Mouse (Mus musculus) brown adipose tissue, adult 24 weeks (tissue): ENCODE data around the gene Gosr2. TPM values are rescaled to one million over a fixed set of nuclear protein-coding genes. Genes with fewer than 3 reads are reported as not detected.

Experiments
- H3K27ac ChIP-seq: fragments of 200-500 bp; replicated peaks from 2 replicates; pipeline ENCODE4 v1.5.1; 2012; ENCODE audit warnings: low read depth, mild to moderate bottlenecking, low read length
- H3K4me1 ChIP-seq: fragments of 200-500 bp; 2 replicates; pipeline ENCODE4 v1.6.1; 2012; ENCODE audit warnings: low read length, mixed read lengths; ENCODE audit not compliant: control insufficient read depth, insufficient read depth, insufficient read length
- H3K4me3 ChIP-seq: fragments of 200-500 bp; 2 replicates; pipeline ENCODE4 v1.5.1; 2012; ENCODE audit warnings: low read depth, mild to moderate bottlenecking, low read length, moderate library complexity; ENCODE audit not compliant: insufficient read depth
- polyA plus RNA-seq: library from polyadenylated mRNA; stranded (reverse); fragments of >200 nt; gene quantifications from 2 replicates; pipeline ENCODE4 v1.2.4, GENCODE M21; 2012; ENCODE audit not compliant: missing spikeins, insufficient read depth, insufficient read length

Gosr2 gene
- polyA plus RNA-seq, 1 experiment = 44.0 TPM

DNA sequence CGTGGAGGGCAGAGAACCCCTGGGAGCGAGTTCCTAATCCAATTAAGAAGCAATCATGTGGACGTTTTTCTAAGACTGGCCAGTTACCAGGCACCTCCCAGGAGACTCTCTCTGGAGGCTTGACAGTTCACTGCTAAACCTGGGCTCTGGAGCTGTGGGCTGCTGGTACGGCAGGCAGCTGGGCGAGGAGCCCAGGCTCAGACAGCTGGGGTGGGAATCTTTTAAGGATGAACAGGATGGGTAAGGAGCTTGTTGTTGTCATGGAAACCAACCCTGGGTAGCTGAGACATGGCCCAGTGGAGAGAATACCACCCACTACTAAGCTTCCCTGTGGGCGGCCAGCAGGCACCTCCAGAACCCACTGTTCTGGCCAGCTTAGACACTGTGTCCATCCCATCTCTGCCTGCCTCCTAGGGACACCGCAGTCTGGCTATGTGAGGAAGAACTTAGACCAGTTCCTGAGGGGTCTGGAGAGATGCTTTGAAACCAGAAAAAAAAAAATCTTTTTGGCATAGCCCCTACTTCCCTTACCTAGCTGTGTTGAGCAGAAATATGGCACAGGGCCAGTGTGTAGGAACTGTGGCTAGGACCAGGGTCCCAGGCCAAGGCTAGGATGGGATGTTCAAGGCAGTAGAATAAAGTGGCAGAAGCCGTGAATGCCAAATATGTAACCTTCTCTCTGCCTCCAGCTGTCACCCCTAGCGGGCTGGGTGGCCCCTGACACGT lies 31.4 kb downstream of the Gosr2 start:
- no peaks in the 10 kb centered on the region for H3K4me1 ChIP-seq
- no peak overlapping the region for H3K27ac ChIP-seq
- no peak overlapping the region for H3K4me3 ChIP-seq

DNA sequence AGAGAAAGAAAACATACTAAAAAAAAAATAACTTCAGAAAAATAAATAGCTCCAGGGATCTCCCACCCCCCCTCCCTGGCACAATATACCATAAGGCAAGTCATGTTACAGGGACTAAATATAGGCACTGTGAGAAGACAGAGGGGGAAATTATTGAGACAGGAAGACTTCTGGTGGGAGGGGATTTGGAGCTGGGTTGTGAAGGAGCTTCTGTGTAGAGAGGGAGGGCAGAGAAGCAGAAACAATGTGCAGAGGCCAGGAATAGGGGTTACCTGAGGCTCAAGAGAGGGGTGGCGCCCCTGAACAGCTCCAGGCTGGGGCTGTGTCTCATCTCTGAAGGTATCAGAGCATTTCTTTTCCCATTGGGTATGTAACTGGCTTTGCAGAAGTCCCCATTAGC lies 32.0 kb downstream of the Gosr2 start:
- Histone ChIP-seq H3K4me1 (no peaks in the 10 kb centered on the region), H3K4me3 (no peak overlapping the region), H3K27ac (no peak overlapping the region)

DNA sequence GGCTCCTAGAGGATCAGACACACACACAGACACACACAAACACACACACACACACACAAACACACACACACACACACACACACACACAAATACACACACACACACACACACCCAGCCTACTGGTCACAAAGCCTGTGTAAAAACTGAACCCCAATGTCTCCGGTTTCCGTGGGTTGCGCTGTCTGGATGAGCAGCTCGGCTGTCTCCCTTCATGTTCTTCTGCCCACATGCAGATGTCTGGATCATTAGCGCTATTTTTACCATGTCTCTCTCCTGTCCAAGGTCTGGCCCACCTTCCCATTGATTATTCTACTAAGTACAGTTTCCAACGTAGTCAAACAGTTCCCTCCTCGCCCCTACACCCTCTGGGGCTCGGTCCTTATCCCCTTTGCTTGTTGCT lies 34.6 kb downstream of the Gosr2 start:
- H3K4me3 ChIP-seq = no peak overlapping the region
- no peak overlapping the region for H3K27ac ChIP-seq
- H3K4me1 ChIP-seq = no peaks in the 10 kb centered on the region

DNA sequence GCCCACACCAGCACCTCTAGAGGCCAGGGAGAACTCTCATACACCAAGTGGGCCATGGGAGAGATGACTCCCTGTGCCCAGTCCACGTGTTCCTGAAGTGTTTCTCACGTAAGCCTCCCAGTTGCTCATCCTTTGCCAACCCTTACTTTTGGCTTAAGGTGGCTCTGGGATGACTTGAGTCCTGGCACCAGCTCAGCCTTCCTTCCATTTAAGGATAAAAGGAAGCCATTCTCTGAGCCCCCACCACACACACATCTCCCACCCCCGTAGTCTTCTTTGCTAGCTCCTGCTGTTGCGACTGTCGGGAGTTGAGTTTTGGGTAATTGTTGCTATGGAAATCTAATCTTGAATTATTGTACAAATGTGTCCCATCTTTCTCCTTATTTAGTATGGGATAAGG lies 35.2 kb downstream of the Gosr2 start:
- H3K27ac ChIP-seq = no peak overlapping the region
- H3K4me3 ChIP-seq = no peak overlapping the region
- H3K4me1 ChIP-seq = no peaks in the 10 kb centered on the region

DNA sequence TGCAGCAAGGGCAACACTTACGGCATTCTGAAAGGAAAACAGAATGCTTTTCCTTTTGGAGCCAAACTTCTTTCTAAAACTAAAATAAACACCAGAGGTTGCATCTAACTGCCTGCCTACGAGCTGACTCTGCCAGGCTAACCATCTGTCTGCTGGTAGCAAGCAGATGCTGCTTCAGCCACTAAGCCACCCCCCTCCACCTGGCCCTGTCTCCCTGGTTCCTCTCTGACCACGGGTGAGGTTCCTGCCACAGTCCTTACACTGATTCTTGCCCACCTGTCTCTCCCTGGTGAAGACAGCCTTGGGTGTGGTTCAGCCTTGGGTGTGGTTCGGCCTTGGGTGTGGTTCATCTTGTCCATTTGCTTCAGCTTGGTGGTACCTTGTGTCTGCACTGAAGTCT lies 35.8 kb downstream of the Gosr2 start:
- no peak overlapping the region for H3K4me3 ChIP-seq
- H3K4me1 ChIP-seq = no peaks in the 10 kb centered on the region
- H3K27ac ChIP-seq = no peak overlapping the region

DNA sequence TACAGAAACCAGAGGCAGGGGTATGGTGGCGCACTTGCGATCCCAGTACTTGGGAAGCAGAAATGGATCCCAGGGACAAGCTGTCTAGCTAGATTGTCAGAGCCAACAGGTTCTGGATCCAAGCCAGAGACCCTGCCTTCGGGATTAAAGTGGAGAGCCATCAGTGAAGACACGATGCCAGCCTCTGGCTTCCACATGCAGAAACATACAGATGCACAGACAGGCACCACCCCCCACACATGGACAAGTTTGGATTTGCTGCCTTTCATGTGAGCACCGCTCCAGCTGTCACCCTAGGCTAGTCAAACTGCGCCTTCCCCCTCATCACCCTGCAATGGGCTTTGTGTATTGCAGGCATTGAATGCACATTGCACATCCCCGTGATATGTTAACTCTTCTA lies 39.5 kb downstream of the Gosr2 start:
- no peak overlapping the region for H3K4me3 ChIP-seq
- H3K27ac ChIP-seq = no peak overlapping the region
- no peaks in the 10 kb centered on the region for H3K4me1 ChIP-seq

DNA sequence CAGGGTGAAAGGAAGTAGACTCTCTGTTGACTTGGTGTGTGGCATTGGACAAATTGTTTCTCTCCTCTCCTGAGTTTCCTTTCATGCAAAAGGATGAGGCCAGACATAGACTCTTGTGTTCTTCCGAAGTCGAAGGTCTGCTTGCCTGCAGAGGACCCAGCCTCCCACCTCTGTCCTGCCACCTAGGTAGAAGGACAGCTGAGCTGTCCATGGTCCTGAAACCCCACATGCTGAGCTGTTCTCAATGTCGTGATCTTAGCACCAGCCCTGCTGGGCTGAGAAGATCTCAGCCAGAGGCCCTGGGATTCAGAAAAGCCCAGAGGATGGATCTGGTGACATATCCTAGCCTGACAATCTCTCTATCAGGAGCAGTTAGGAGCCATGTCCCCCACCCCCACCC lies 41.2 kb downstream of the Gosr2 start:
- H3K4me1 ChIP-seq = no peaks in the 10 kb centered on the region
- H3K27ac ChIP-seq = no peak overlapping the region
- H3K4me3 ChIP-seq = no peak overlapping the region

DNA sequence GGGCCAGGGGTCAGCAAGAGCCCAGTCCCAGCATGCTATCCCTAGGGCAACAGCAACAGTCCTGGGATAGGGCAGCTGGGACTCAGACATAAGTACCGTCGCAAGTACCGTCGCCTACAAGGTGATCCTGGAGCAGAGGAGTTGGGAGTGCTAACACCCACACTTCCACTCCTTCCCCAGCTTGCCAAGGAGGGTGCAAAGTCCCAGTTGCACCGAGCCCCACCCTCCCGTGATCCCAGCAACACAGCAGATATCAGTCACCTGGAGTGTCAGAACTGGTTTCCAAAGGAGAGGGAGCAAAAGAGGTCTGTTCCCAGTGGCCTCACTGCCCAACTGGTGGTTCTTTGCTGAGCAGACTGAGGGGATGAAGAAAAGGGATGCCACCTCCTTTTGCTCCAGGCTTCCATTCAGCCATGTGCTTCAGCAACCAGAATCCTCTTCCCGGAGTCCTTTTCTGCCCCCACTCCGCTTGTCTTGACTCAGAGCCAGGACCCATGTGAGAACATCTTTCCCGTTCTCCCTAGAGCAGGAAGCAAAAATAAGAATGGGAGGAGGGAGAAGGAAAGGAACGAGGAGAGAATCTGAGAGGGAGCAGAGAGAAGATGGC lies 44.2 kb downstream of the Gosr2 start:
- H3K4me1 ChIP-seq = no peaks in the 10 kb centered on the region; the same call in 1 of the 2 replicates
- H3K27ac ChIP-seq = no peak overlapping the region
- no peak overlapping the region for H3K4me3 ChIP-seq

DNA sequence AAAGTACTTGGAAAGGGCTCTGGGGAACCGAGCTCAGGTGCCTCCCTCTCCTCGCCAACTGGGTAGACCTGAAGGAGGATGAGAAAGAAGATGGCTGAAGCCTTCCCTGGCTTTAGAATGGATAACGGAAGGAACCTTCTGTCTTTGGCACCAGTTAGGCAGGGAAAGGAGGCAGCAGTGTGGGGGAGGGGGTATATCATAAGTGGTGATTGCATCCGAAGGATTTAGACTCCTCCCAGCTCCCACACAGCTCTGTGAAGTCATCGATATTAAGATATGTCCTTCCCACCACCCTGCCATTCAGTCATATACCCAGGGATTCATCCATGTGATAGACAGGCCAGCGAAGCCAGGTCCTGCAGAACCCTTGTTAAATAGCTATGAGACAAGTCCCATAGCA lies 46.3 kb downstream of the Gosr2 start:
- no peak overlapping the region for H3K4me3 ChIP-seq
- H3K4me1 ChIP-seq = no peaks in the 10 kb centered on the region; the same call in 1 of the 2 replicates
- H3K27ac ChIP-seq = no peak overlapping the region

DNA sequence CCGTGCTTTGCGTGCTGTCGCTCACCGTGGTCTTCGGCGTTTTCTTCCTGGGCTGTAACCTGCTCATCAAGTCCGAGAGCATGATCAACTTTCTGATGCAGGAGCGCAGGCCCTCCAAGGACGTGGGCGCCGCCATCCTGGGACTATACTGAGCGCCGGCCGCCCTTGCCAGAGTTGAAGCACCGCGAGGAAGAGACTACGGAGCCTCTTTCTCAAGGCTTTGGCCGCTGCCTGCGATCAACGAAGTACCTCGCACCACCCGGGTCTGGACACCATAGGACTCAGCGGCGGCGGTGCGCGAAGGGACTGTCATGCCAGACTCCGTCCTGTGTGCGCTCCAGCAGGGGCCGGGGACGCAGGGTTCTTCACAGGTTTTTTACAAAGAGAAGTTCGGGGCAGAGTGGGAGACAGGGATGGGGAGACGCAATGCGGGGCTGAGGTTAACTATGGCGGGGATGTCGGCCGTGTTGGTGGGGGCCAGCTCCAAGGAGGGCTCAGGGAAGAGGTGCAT lies 47.7 kb downstream of the Gosr2 start:
- Histone ChIP-seq H3K27ac (no peak overlapping the region), H3K4me3 (no peak overlapping the region; the same call in 1 of the 2 replicates), H3K4me1 (no peaks in the 10 kb centered on the region; the same call in none of the 2 replicates)

DNA sequence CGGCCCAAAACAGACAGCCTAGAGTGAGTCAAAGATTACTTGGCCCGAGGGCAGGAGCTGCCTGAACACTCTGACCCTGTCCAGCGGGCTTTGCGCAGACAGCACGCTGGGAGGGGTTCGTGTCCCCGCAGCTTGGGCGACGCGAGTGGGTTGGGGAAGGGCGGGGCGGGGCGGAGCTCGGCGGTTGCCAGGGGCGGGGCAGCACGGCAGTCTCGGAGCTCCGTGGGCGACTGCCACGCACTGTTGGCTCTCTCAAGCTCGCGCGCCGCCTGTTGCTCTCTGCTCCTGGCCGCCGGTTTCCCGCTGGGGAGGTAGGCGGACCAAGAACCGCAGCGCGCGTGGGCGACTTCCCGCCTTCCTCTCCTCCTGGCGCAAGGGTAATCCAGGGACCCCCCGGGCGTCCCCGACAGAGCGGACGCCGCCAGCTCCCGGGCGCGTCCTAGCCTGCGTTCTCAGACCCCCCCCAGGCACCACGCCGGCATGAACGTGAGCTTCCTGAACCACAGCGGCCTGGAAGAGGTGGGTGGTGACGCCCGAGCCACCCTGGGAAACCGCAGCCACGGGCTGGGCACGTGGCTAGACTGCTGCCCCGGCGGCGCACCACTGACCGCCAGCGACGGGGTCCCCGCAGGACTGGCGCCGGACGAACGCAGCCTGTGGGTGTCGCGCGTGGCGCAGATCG lies 48.3 kb downstream of the Gosr2 start, which contains the start of gene Rprml:
Rprml (plus strand) TSS at position 270 of the 682 bp plus-strand sequence.
- H3K4me3 ChIP-seq = no peak within 1 kb of the TSS; the same call in 1 of the 2 replicates
- H3K4me1 ChIP-seq = no peaks in the 10 kb centered on the region; the same call in none of the 2 replicates
- H3K27ac ChIP-seq = no peak within 1 kb of the TSS

DNA sequence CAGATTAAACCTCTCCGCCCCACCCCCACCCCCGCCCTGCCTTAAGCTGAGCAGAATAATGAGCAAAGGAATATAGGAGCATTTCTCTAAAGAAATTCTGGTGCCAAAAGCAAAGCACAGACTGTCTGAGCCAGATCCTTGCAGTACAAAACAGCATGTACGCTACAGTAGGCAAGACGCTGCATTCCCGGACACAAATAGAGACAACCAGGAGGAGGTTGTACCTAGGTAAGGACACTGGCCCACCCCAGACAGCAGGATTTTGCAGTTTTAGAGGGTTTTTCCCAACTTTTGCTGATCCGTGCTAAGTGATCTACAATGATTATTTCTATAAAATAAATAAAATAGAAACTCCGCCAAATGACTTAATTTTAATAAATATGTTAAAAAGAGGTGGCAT lies 49.0 kb downstream of the Gosr2 start:
- H3K4me3 ChIP-seq = no peak overlapping the region
- H3K4me1 ChIP-seq = no peaks in the 10 kb centered on the region; the same call in none of the 2 replicates
- no peak overlapping the region for H3K27ac ChIP-seq

DNA sequence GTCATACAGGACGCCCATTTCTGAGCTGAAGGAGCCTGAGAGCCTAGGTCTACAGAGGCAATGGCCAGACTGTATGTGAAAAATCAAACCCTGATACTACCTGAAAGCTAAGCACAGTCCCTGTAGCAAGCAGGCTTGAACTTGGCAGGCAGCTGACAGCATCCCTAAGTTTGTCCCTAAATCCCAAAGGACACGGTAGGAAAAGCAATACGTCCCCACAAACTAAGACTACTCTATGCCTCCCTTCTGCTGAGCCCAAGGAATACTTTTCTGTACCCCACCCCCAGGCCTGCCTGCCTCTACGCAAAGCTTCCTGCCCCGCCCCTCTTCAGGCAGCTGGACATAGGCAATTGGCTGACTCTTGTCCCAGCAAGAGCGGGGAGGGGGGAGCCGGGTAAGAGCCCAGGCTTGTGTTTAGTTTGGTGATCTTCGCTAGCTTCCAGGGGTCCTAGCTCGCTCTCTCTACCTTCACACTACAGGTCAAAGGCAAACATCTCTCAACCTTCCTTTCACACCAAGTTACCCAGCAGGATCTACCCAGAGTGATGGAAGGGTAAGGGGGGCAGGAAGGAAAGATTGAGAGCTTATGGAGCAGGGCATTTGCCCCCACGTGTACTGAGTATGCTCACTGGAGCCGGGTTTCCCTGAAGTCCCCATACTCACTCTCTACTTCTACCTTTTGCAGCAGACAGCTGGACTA lies 49.6 kb downstream of the Gosr2 start:
- H3K4me3 ChIP-seq = no peak overlapping the region
- no peak overlapping the region for H3K27ac ChIP-seq

DNA sequence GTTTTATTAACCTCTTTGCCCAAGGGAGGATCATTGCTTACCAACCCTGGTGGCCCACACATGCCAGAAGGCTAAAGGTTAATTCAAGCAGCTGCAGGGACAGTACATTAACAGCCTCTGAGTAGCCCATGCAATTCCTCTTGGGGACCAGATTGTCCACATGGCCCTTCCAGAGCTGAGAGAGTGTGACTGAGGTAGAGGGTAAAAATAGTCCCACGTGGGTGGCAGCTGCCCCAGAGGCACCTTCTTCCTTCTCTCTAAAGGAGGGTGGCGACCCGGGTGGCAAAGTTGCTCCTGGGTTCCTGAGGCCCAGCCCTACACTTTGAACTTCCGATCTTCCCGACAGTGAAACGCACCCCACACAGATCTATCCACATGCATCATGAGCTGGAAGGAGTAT lies 51.4 kb downstream of the Gosr2 start:
- no peaks in the 10 kb centered on the region; the same call in none of the 2 replicates for H3K4me1 ChIP-seq
- H3K27ac ChIP-seq = no peak overlapping the region
- no peak overlapping the region for H3K4me3 ChIP-seq

More for the DNA sequence above, 49.6 kb downstream of the Gosr2 start:
- H3K4me1 ChIP-seq = no peaks in the 10 kb centered on the region; the same call in none of the 2 replicates

DNA sequence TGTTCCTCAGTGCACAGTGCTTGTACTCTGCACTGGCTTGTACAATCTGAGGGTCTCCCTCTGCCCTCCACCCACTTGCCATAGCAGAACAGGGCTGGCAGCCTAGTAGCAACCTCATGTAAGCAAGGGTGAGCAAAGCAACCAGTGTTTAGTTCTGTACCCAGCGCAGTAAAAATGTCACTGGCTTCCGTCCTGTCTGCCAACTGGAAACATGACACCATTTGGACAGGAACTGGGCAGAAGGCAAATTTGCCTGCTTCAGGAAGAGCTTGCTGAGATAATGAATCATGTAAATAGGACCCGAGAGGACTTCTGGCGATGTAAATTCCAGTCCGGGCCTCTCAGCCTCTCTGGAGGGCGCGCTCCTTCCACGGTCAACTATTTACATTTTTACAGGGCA lies 52.0 kb downstream of the Gosr2 start:
- Histone ChIP-seq H3K4me1 (no peaks in the 10 kb centered on the region; the same call in none of the 2 replicates), H3K27ac (no peak overlapping the region), H3K4me3 (no peak overlapping the region)
